Mouse (Mus musculus): ENCODE results near the gene Vmn2r97. TPM values are rescaled to one million over a fixed set of nuclear protein-coding genes. Genes with fewer than 3 reads are reported as not detected.
"Not testable (repeated sequence)": the region's sequence is repeated elsewhere in the genome, so short reads cannot be mapped to it uniquely, and the experiment has no call there.

Vmn2r97 gene
- 0.07 TPM in 1 of 2 replicates, not detected in the other for polyA plus RNA-seq (2016; fragmentation: Nextera tagmentation; extraction: Ambion mirVana)

GRCm38 (mm10) chr17:18914000-18914399 lies at the start of gene Vmn2r97:
TSS of gene Vmn2r97 (plus strand) at chr17:18914300.
- H3K27me3 ChIP-seq (replicated peaks); H3K4me3 ChIP-seq; H3K4me2 ChIP-seq; ATAC-seq; H3K4me1 ChIP-seq; H3K36me3 ChIP-seq; H3K27ac ChIP-seq; H3K9me3 ChIP-seq (replicated peaks); H3K9ac ChIP-seq: not testable (repeated sequence)
- WGBS (ENCODE audit: insufficient replicate concordance), result 44% methylated on average over 2 of the region's 2 CpGs

GRCm38 (mm10) chr17:18882436-18882835 lies 31.7 kb upstream of the Vmn2r97 start:
- H3K9ac ChIP-seq; H3K27ac ChIP-seq; H3K4me3 ChIP-seq; H3K9me3 ChIP-seq (replicated peaks); H3K27me3 ChIP-seq (replicated peaks); H3K4me1 ChIP-seq; ATAC-seq; H3K4me2 ChIP-seq; H3K36me3 ChIP-seq: not testable (repeated sequence)
- WGBS (ENCODE audit: insufficient replicate concordance), result 37% methylated on average over 2 of the region's 2 CpGs

- WGBS (ENCODE audit: insufficient replicate concordance), result 66% methylated on average over 6 of the region's 6 CpGs
- Histone ChIP-seq H3K36me3 (no peaks in the 10 kb centered on the region), H3K4me2 (no peak overlapping the region), H3K9me3 (replicated peaks) (0 out of 2 replicates have a peak, but pooled peaks cover 3% of the 10 kb centered on the region), H3K4me1 (no peaks in the 10 kb centered on the region), H3K27ac (no peak overlapping the region), H3K9ac (no peak overlapping the region), H3K27me3 (replicated peaks) (no peaks in the 10 kb centered on the region), H3K4me3 (no peak overlapping the region)
- ATAC-seq, result no peak
Measured at GRCm38 (mm10) chr17:18889745-18890329, 24.3 kb upstream of the Vmn2r97 start.

GRCm38 (mm10) chr17:18957800-18958199 lies 43.7 kb downstream of the Vmn2r97 start:
- not testable (repeated sequence) for H3K27me3 ChIP-seq (replicated peaks); H3K4me1 ChIP-seq; ATAC-seq; H3K4me3 ChIP-seq; H3K4me2 ChIP-seq; H3K36me3 ChIP-seq; H3K27ac ChIP-seq; H3K9ac ChIP-seq
- 71% methylated on average over 1 of the region's 1 CpGs for WGBS (ENCODE audit: insufficient replicate concordance)
- peaks cover 30% of the 10 kb centered on the region; the same call in 1 of the 2 replicates for H3K9me3 ChIP-seq (replicated peaks)

- WGBS (ENCODE audit: insufficient replicate concordance), result 68% methylated on average over 29 of the region's 29 CpGs
- ATAC-seq, result no peak
Measured at GRCm38 (mm10) chr17:18968371-18969275, 54.5 kb downstream of the Vmn2r97 start.

More at GRCm38 (mm10) chr17:18968371-18969275, 54.5 kb downstream of the Vmn2r97 start:
- no peaks in the 10 kb centered on the region for H3K4me1 ChIP-seq
- peaks cover 20% of the 10 kb centered on the region for H3K9me3 ChIP-seq (replicated peaks)
- H3K27me3 ChIP-seq (replicated peaks), result no peaks in the 10 kb centered on the region
- H3K27ac ChIP-seq, result no peak overlapping the region
- H3K4me2 ChIP-seq, result no peak overlapping the region
- no peaks in the 10 kb centered on the region for H3K36me3 ChIP-seq
- no peak overlapping the region for H3K9ac ChIP-seq
- H3K4me3 ChIP-seq, result no peak overlapping the region

Other genes starting within 250 kb of the Vmn2r97 start
- gene Vmn2r98, start 139.2 kb downstream of the Vmn2r97 start, polyA plus RNA-seq (2016; fragmentation: Nextera tagmentation; extraction: Ambion mirVana), result not detected in 2 replicates